Mouse (Mus musculus): ENCODE data around the gene Tacc2.

DNA sequence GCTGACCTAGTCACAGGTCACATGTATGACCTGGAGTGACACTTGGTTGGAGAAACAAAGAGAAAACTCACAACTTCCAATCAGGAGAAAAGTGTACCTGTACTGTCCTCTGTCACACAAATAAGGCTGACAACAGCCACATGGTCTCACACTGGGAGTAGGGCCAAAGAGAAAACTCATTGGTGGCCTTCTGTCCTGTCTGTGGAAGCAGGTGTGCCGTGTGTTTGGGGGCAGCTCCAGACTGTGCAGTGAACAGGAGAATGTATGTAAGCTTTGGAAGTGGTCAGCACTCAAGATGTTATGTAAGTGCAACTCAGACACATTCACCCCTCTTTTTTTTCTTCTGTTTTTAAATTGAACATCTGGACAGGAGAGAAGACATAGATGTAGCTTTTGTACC lies 124.1 kb downstream of the Tacc2 start:
- TF ChIP-seq CTCF (IDR thresholded peaks at IDR 0.05; ENCODE audit: borderline replicate concordance, insufficient read depth, low read length) (no peak), POLR2A (IDR thresholded peaks at IDR 0.05; ENCODE audit: low read depth, low read length) (no peak)

Measured in embryonic fibroblast, embryonic 13.5 days (primary cell).